Mouse (Mus musculus): Measurements from ENCODE around the gene Bcl11a. TPM values are rescaled to one million over a fixed set of nuclear protein-coding genes. Genes with fewer than 3 reads are reported as not detected.

The Bcl11a gene
- polyA plus RNA-seq, 1 experiment from 2014 or later = 116 TPM

GRCm38 (mm10) chr11:24095236-24095635 lies 17.4 kb downstream of the Bcl11a start:
- Histone ChIP-seq H3K4me2 (peak overlapping the region; percentile 48), H3K27ac (replicated peaks) (peak overlapping the region; percentile 67), H3K4me3 (peak overlapping the region; percentile 16), H3K4me1 (replicated peaks) (peaks cover 86% of the 10 kb centered on the region), H3K9ac (peak overlapping the region; percentile 15; the same call in 1 of the 2 replicates), H3K36me3 (no peaks in the 10 kb centered on the region), H3K27me3 (no peaks in the 10 kb centered on the region), H3K9me3 (no peaks in the 10 kb centered on the region)
- ATAC-seq (ENCODE audit: low FRiP score, low read depth) = 0 out of 2 replicates have a peak, but pooled peaks have one; percentile 14
- WGBS = 33% methylated on average over 9 of the region's 9 CpGs

- peak overlapping the region; percentile 67 for H3K27ac ChIP-seq (replicated peaks)
- H3K9me3 ChIP-seq = no peaks in the 10 kb centered on the region
- 41% methylated on average over 7 of the region's 7 CpGs for WGBS
- H3K4me2 ChIP-seq = peak overlapping the region; percentile 48
- peak overlapping the region; percentile 16; the same call in 1 of the 2 replicates for H3K4me3 ChIP-seq
- no peaks in the 10 kb centered on the region for H3K36me3 ChIP-seq
- peaks cover 87% of the 10 kb centered on the region for H3K4me1 ChIP-seq (replicated peaks)
- H3K27me3 ChIP-seq = no peaks in the 10 kb centered on the region
- no peak for ATAC-seq (ENCODE audit: low FRiP score, low read depth)
- no peak overlapping the region for H3K9ac ChIP-seq
Observed at GRCm38 (mm10) chr11:24095656-24096353, 17.9 kb downstream of the Bcl11a start.

GRCm38 (mm10) chr11:24096483-24096882 lies 18.6 kb downstream of the Bcl11a start:
- no peaks in the 10 kb centered on the region for H3K36me3 ChIP-seq
- H3K4me3 ChIP-seq = 0 out of 2 replicates have a peak overlapping the region, but pooled peaks have one; percentile 4
- ATAC-seq (ENCODE audit: low FRiP score, low read depth) = no peak
- peak overlapping the region; percentile 48 for H3K4me2 ChIP-seq
- peak overlapping the region; percentile 56 for H3K27ac ChIP-seq (replicated peaks)
- H3K9me3 ChIP-seq = no peaks in the 10 kb centered on the region
- H3K4me1 ChIP-seq (replicated peaks) = peaks cover 87% of the 10 kb centered on the region
- no peaks in the 10 kb centered on the region for H3K27me3 ChIP-seq
- 41% methylated on average over 6 of the region's 6 CpGs for WGBS
- H3K9ac ChIP-seq = peak overlapping the region; percentile 30; the same call in 1 of the 2 replicates

- Histone ChIP-seq H3K9me3 (no peaks in the 10 kb centered on the region), H3K27me3 (no peaks in the 10 kb centered on the region), H3K36me3 (no peaks in the 10 kb centered on the region), H3K4me2 (peak overlapping the region; percentile 48), H3K4me1 (replicated peaks) (peaks cover 87% of the 10 kb centered on the region), H3K27ac (replicated peaks) (0 out of 2 replicates have a peak overlapping the region, but pooled peaks have one; percentile 56), H3K4me3 (0 out of 2 replicates have a peak overlapping the region, but pooled peaks have one; percentile 4), H3K9ac (peak overlapping the region; percentile 30; the same call in 1 of the 2 replicates)
- ATAC-seq (ENCODE audit: low FRiP score, low read depth) = no peak
- WGBS = 23% methylated on average over 6 of the region's 6 CpGs
Observed at GRCm38 (mm10) chr11:24097026-24097425, 19.2 kb downstream of the Bcl11a start.

- no peak for ATAC-seq (ENCODE audit: low FRiP score, low read depth)
- no peak overlapping the region for H3K4me3 ChIP-seq
- H3K9ac ChIP-seq = no peak overlapping the region
- H3K27me3 ChIP-seq = no peaks in the 10 kb centered on the region
- H3K4me2 ChIP-seq = peak overlapping the region; percentile 48
- no peaks in the 10 kb centered on the region for H3K9me3 ChIP-seq
- H3K4me1 ChIP-seq (replicated peaks) = peaks cover 91% of the 10 kb centered on the region
- 53% methylated on average over 5 of the region's 5 CpGs for WGBS
- H3K27ac ChIP-seq (replicated peaks) = no peak overlapping the region; the same call in 1 of the 2 replicates
- no peaks in the 10 kb centered on the region for H3K36me3 ChIP-seq
Observed at GRCm38 (mm10) chr11:24098069-24098468, 20.2 kb downstream of the Bcl11a start.

- no peaks in the 10 kb centered on the region for H3K9me3 ChIP-seq
- H3K27ac ChIP-seq (replicated peaks) = 0 out of 2 replicates have a peak overlapping the region, but pooled peaks have one; percentile 1
- no peak for ATAC-seq (ENCODE audit: low FRiP score, low read depth)
- no peak overlapping the region for H3K4me3 ChIP-seq
- H3K9ac ChIP-seq = no peak overlapping the region
- H3K27me3 ChIP-seq = no peaks in the 10 kb centered on the region
- no peaks in the 10 kb centered on the region for H3K36me3 ChIP-seq
- 26% methylated on average over 3 of the region's 3 CpGs for WGBS
- H3K4me2 ChIP-seq = peak overlapping the region; percentile 28
- H3K4me1 ChIP-seq (replicated peaks) = peaks cover 91% of the 10 kb centered on the region
Observed at GRCm38 (mm10) chr11:24098662-24099061, 20.8 kb downstream of the Bcl11a start.

GRCm38 (mm10) chr11:24099215-24099614 lies 21.4 kb downstream of the Bcl11a start:
- Histone ChIP-seq H3K4me2 (peak overlapping the region; percentile 41), H3K27ac (replicated peaks) (no peak overlapping the region), H3K9me3 (no peaks in the 10 kb centered on the region), H3K27me3 (no peaks in the 10 kb centered on the region), H3K36me3 (no peaks in the 10 kb centered on the region), H3K4me1 (replicated peaks) (peaks cover 87% of the 10 kb centered on the region), H3K9ac (no peak overlapping the region), H3K4me3 (no peak overlapping the region)
- no peak for ATAC-seq (ENCODE audit: low FRiP score, low read depth)
- 73% methylated on average over 10 of the region's 10 CpGs for WGBS

- Histone ChIP-seq H3K4me1 (replicated peaks) (peaks cover 81% of the 10 kb centered on the region), H3K36me3 (no peaks in the 10 kb centered on the region), H3K4me2 (peak overlapping the region; percentile 41), H3K27ac (replicated peaks) (0 out of 2 replicates have a peak overlapping the region, but pooled peaks have one; percentile 5), H3K27me3 (no peaks in the 10 kb centered on the region), H3K9me3 (no peaks in the 10 kb centered on the region), H3K4me3 (no peak overlapping the region), H3K9ac (peak overlapping the region; percentile 28; the same call in 1 of the 2 replicates)
- WGBS = 12% methylated on average over 7 of the region's 7 CpGs
- ATAC-seq (ENCODE audit: low FRiP score, low read depth) = peak; percentile 40; the same call in 1 of the 2 replicates
Observed at GRCm38 (mm10) chr11:24099886-24100293, 22.0 kb downstream of the Bcl11a start.

- Histone ChIP-seq H3K36me3 (no peaks in the 10 kb centered on the region), H3K4me1 (replicated peaks) (peaks cover 74% of the 10 kb centered on the region), H3K4me3 (no peak overlapping the region), H3K9me3 (no peaks in the 10 kb centered on the region), H3K27ac (replicated peaks) (no peak overlapping the region), H3K4me2 (peak overlapping the region; percentile 13), H3K9ac (no peak overlapping the region), H3K27me3 (no peaks in the 10 kb centered on the region)
- 43% methylated on average over 4 of the region's 4 CpGs for WGBS
- ATAC-seq (ENCODE audit: low FRiP score, low read depth) = peak; percentile 36; the same call in 1 of the 2 replicates
Observed at GRCm38 (mm10) chr11:24100449-24101070, 22.7 kb downstream of the Bcl11a start.

- Histone ChIP-seq H3K27me3 (no peaks in the 10 kb centered on the region), H3K4me1 (replicated peaks) (peaks cover 68% of the 10 kb centered on the region), H3K4me2 (no peak overlapping the region), H3K4me3 (no peak overlapping the region), H3K27ac (replicated peaks) (no peak overlapping the region), H3K9ac (no peak overlapping the region), H3K36me3 (no peaks in the 10 kb centered on the region), H3K9me3 (no peaks in the 10 kb centered on the region)
- WGBS = 87% methylated on average over 3 of the region's 3 CpGs
- ATAC-seq (ENCODE audit: low FRiP score, low read depth) = no peak
Observed at GRCm38 (mm10) chr11:24101625-24102024, 23.8 kb downstream of the Bcl11a start.

- no peaks in the 10 kb centered on the region for H3K27me3 ChIP-seq
- H3K36me3 ChIP-seq = no peaks in the 10 kb centered on the region
- H3K9ac ChIP-seq = no peak overlapping the region
- no peak overlapping the region for H3K4me2 ChIP-seq
- H3K9me3 ChIP-seq = no peaks in the 10 kb centered on the region
- ATAC-seq (ENCODE audit: low FRiP score, low read depth) = no peak
- WGBS = 59% methylated on average over 2 of the region's 2 CpGs
- no peak overlapping the region for H3K4me3 ChIP-seq
- no peak overlapping the region for H3K27ac ChIP-seq (replicated peaks)
- H3K4me1 ChIP-seq (replicated peaks) = peaks cover 65% of the 10 kb centered on the region
Observed at GRCm38 (mm10) chr11:24102372-24102771, 24.5 kb downstream of the Bcl11a start.

All from hindbrain, embryonic 15.5 days (tissue).